Mouse (Mus musculus) CH12.LX (cell line): ENCODE data around the gene Spen. TPM values are rescaled to one million over a fixed set of nuclear protein-coding genes. Genes with fewer than 3 reads are reported as not detected.

Experiments used
- DNase-seq: peaks from one replicate; pipeline ENCODE4 v3.0.0-alpha.2; 2013; ENCODE audit errors: extremely low read depth
- H3K27ac ChIP-seq: 2 replicates; pipeline ENCODE4 v1.5.1; 2012; ENCODE audit warnings: low read depth, mild to moderate bottlenecking, control low read depth, moderate library complexity; ENCODE audit not compliant: insufficient read depth
- H3K27me3 ChIP-seq: replicated peaks from 2 replicates; pipeline ENCODE3; 2012; ENCODE audit warnings: inconsistent platforms
- H3K36me3 ChIP-seq, 2 experiments: replicated peaks in 1 of 2; 2 replicates each; pipeline versions ENCODE3 to v1.6.1; 2012; ENCODE audit warnings: inconsistent platforms in 1 of 2, low read length in 1 of 2, mild to moderate bottlenecking in 1 of 2, mixed read lengths in 1 of 2, moderate library complexity in 1 of 2; ENCODE audit not compliant: control insufficient read depth in 1 of 2, insufficient read depth in 1 of 2
- H3K4me1 ChIP-seq, 2 experiments: 2 replicates each; pipeline ENCODE4 v1.6.1; 2012; ENCODE audit warnings: inconsistent platforms in 1 of 2, moderate library complexity in 1 of 2; ENCODE audit not compliant: insufficient read depth in 2 of 2, control insufficient read depth in 1 of 2
- H3K4me2 ChIP-seq: 2 replicates; pipeline ENCODE4 v1.6.1; 2012; ENCODE audit warnings: low read depth, mild to moderate bottlenecking, control low read depth; ENCODE audit not compliant: poor library complexity, insufficient read depth, severe bottlenecking
- H3K4me3 ChIP-seq, 3 experiments: fragments of 150-350 bp in 1 of 3; sonication (generic) in 1 of 3; replicated peaks in 1 of 3; 2 replicates each; pipeline versions ENCODE3 to v1.5.1; 2011 to 2012; ENCODE audit warnings: low read depth in 2 of 3, low read length in 2 of 3, mild to moderate bottlenecking in 2 of 3, moderate library complexity in 2 of 3, control low read depth in 1 of 3, improper control_type of control experiment in 1 of 3, inconsistent platforms in 1 of 3, mixed read lengths in 1 of 3; ENCODE audit not compliant: poor library complexity in 1 of 3
- H3K79me2 ChIP-seq: replicated peaks from 2 replicates; pipeline ENCODE4 v1.6.1; 2012; ENCODE audit warnings: mild to moderate bottlenecking, moderate library complexity; ENCODE audit not compliant: control insufficient read depth, poor library complexity, insufficient read depth, severe bottlenecking; ENCODE audit errors: extremely low read depth
- H3K9ac ChIP-seq: 2 replicates; pipeline ENCODE4 v1.6.1; 2012; ENCODE audit warnings: low read depth, mild to moderate bottlenecking, control low read depth, moderate library complexity; ENCODE audit not compliant: insufficient read depth
- H3K9me3 ChIP-seq: replicated peaks from 2 replicates; pipeline ENCODE3; 2012; ENCODE audit warnings: low read length, inconsistent platforms, mixed read lengths
- BHLHE40 ChIP-seq: IDR thresholded peaks from 2 replicates; pipeline ENCODE4 v1.6.1; 2011; ENCODE audit warnings: mild to moderate bottlenecking, low read depth, low read length, improper control_type of control experiment
- CHD2 ChIP-seq: IDR thresholded peaks from 2 replicates; pipeline ENCODE4 v1.6.1; 2011; ENCODE audit warnings: low read length, improper control_type of control experiment
- CTCF ChIP-seq, 2 experiments: IDR thresholded peaks in 1 of 2; conservative IDR thresholded peaks in 1 of 2; 2 replicates each; pipeline ENCODE4 v1.5.1; 2011 to 2012; ENCODE audit warnings: low read depth in 2 of 2, low read length in 2 of 2, improper control_type of control experiment in 1 of 2, inconsistent platforms in 1 of 2, mild to moderate bottlenecking in 1 of 2, moderate library complexity in 1 of 2
- E2F4 ChIP-seq: IDR thresholded peaks from 2 replicates; pipeline ENCODE4 v1.6.1; 2011; ENCODE audit warnings: low read depth, low read length, improper control_type of control experiment; ENCODE audit not compliant: insufficient replicate concordance
- ETS1 ChIP-seq: conservative IDR thresholded peaks from 2 replicates; pipeline ENCODE4 v1.6.1; 2012; ENCODE audit warnings: low read depth, mild to moderate bottlenecking, inconsistent platforms, low read length, improper control_type of control experiment, moderate library complexity
- JUN ChIP-seq: IDR thresholded peaks from 2 replicates; pipeline ENCODE4 v1.6.1; 2011; ENCODE audit warnings: low read depth, mild to moderate bottlenecking, low read length, improper control_type of control experiment, moderate library complexity; ENCODE audit not compliant: insufficient read depth
- KAT2A ChIP-seq: IDR thresholded peaks from 2 replicates; pipeline ENCODE4 v1.6.1; 2012; ENCODE audit warnings: low read length, improper control_type of control experiment, inconsistent platforms; ENCODE audit not compliant: insufficient replicate concordance
- MAFK ChIP-seq: IDR thresholded peaks from 2 replicates; pipeline ENCODE4 v1.6.1; 2011; ENCODE audit warnings: low read length, improper control_type of control experiment; ENCODE audit not compliant: insufficient replicate concordance
- MAX ChIP-seq: IDR thresholded peaks from 2 replicates; pipeline ENCODE4 v1.6.1; 2011; ENCODE audit warnings: low read length, improper control_type of control experiment
- MAZ ChIP-seq: IDR thresholded peaks from 2 replicates; pipeline ENCODE4 v1.6.1; 2012; ENCODE audit warnings: low read depth, mild to moderate bottlenecking, inconsistent platforms, low read length, improper control_type of control experiment, moderate library complexity
- POLR2A ChIP-seq: IDR thresholded peaks from 2 replicates; pipeline ENCODE4 v1.6.1; 2011; ENCODE audit warnings: low read depth, mild to moderate bottlenecking, improper control_type of control experiment, low read length
- RAD21 ChIP-seq: IDR thresholded peaks from 2 replicates; pipeline ENCODE4 v1.6.1; 2011; ENCODE audit warnings: low read depth, mild to moderate bottlenecking, low read length, improper control_type of control experiment, moderate library complexity
- SIN3A ChIP-seq: IDR thresholded peaks from 2 replicates; pipeline ENCODE4 v1.6.1; 2012; ENCODE audit warnings: low read length, improper control_type of control experiment, inconsistent platforms
- SMC3 ChIP-seq: IDR thresholded peaks from 2 replicates; pipeline ENCODE4 v1.6.1; 2011; ENCODE audit warnings: low read depth, low read length, improper control_type of control experiment
- TBP ChIP-seq: conservative IDR thresholded peaks from 2 replicates; pipeline ENCODE4 v1.6.1; 2011; ENCODE audit warnings: low read depth, low read length, improper control_type of control experiment
- TCF12 ChIP-seq: IDR thresholded peaks from 2 replicates; pipeline ENCODE4 v1.6.1; 2014; ENCODE audit warnings: low read depth, mild to moderate bottlenecking, inconsistent platforms, low read length, improper control_type of control experiment
- USF1 ChIP-seq: IDR thresholded peaks from 2 replicates; pipeline ENCODE4 v1.6.1; 2014; ENCODE audit warnings: low read depth, mild to moderate bottlenecking, inconsistent platforms, low read length, improper control_type of control experiment
- USF2 ChIP-seq: conservative IDR thresholded peaks from 2 replicates; pipeline ENCODE4 v1.6.1; 2011; ENCODE audit warnings: low read depth, low read length, improper control_type of control experiment
- ZC3H11A ChIP-seq: IDR thresholded peaks from 2 replicates; pipeline ENCODE4 v1.6.1; 2012; ENCODE audit warnings: low read depth, mild to moderate bottlenecking, inconsistent platforms, low read length, improper control_type of control experiment
- ZMIZ1 ChIP-seq: IDR thresholded peaks from 2 replicates; pipeline ENCODE4 v1.6.1; 2012; ENCODE audit warnings: low read depth, mild to moderate bottlenecking, inconsistent platforms, low read length, improper control_type of control experiment
- dilution Hi-C: fragments of 300-500 bp; cut with MboI; formaldehyde crosslinking; loops from 2 replicates; pipeline ENCODE4 v1.14.3; 2020; ENCODE audit warnings: low sequenced_read_pairs; ENCODE audit not compliant: extremely low pct_unique_long_range_greater_than_20kb, extremely low pct_ligation_motif_present
- in situ Hi-C: fragments of 300-500 bp; cut with MboI; formaldehyde crosslinking; loops from 3 replicates; pipeline ENCODE4 v1.14.3; 2019; ENCODE audit warnings: low sequenced_read_pairs, low pct_ligation_motif_present, low pct_unique_long_range_greater_than_20kb, mixed read lengths
- polyA plus RNA-seq: library from polyadenylated mRNA; unstranded; fragments of >175 nt; gene quantifications from 2 replicates; pipeline ENCODE4 v1.2.1, GENCODE M21; 2012; ENCODE audit warnings: low read depth; ENCODE audit not compliant: insufficient read length
- total RNA-seq, 2 experiments: library from RNA; depleted of rRNA; stranded (reverse); fragments of 300-350 nt in 1 of 2; fragments of >200 nt in 1 of 2; gene quantifications; 2 replicates each; pipeline ENCODE4 v1.2.3; 2012 to 2014

Spen gene
- total and polyA plus RNA-seq, 3 experiments, result 4.0 to 21.6 (median 10.2) TPM

DNA sequence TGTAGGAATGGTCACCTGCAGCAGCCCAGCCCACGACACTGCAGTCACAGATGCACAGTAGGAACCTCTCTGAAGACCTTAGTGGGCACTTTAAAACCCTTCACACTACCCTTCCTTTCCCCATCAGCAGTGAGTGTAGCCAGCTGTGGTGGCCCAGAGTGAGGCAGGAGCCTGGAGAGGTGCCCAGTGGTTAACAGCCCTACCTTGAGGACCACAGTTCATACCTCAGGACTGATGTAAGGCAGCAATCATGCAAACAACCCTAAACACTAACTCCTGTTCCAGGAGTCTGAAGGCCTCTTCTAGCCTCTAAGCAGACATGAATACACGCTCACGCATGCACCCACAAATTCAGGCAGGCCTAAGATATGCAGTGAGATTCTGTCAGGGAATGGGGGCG, 33.9 kb downstream of the Spen start:
- no peak for DNase-seq
- Histone ChIP-seq H3K4me1 (peaks cover 0 to 2% of the 10 kb centered on the region in 2 experiments; a peak in 1 of 4 replicates), H3K9me3 (no peaks in the 10 kb centered on the region), H3K36me3 (peaks cover 0 to 55% of the 10 kb centered on the region in 2 experiments), H3K4me3 (no peak overlapping the region), H3K4me2 (no peak overlapping the region), H3K27me3 (no peaks in the 10 kb centered on the region), H3K27ac (no peak overlapping the region), H3K79me2 (peaks cover 35% of the 10 kb centered on the region), H3K9ac (no peak overlapping the region)
- in situ Hi-C loops, result no loop called here
- TF ChIP-seq USF1 (no peak), JUN (no peak)
- dilution Hi-C loops, result no loop called here

DNA sequence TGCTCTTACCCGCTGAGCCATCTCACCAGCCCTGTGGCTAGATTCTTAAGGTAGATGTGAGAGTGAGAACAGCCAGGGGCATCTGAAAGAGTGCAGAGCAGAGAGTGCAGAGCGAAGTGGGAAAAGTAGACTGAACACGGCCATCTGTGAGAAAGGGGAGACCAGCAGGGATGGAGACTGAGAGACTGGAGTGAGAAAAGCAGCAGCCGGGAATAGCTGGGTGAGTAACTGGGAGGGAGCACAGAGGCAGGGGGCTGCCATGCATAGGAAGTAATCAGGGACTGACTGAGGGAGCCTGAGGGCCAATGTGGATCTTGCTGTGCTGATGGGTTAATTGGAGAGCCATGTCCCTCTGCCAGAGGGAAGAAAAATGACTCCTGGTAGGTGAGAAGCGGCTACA, 35.7 kb downstream of the Spen start:
- no peak for DNase-seq
- Histone ChIP-seq H3K4me3 (no peak overlapping the region), H3K27me3 (no peaks in the 10 kb centered on the region), H3K79me2 (peaks cover 31% of the 10 kb centered on the region), H3K27ac (no peak overlapping the region), H3K4me1 (peaks cover 0 to 11% of the 10 kb centered on the region in 2 experiments; a peak in 2 of 4 replicates), H3K9me3 (no peaks in the 10 kb centered on the region), H3K9ac (no peak overlapping the region), H3K36me3 (peaks cover 0 to 59% of the 10 kb centered on the region in 2 experiments), H3K4me2 (no peak overlapping the region)
- in situ Hi-C loops (no loop called here), dilution Hi-C loops (no loop called here)
- TF ChIP-seq CHD2 (no peak), KAT2A (no peak), MAZ (no peak), SIN3A (no peak), POLR2A (no peak), ETS1 (no peak), E2F4 (no peak), SMC3 (no peak), TBP (no peak), MAX (no peak), CTCF (conservative IDR thresholded peaks at IDR 0.05 in 1 of 2, IDR thresholded peaks at IDR 0.05 in 1 of 2; ENCODE audit: low read depth in 2 of 2, low read length in 2 of 2) (no peak), USF2 (no peak), ZC3H11A (no peak), MAFK (no peak), RAD21 (no peak), ZMIZ1 (no peak), BHLHE40 (no peak), TCF12 (no peak)
